Mouse (Mus musculus): ENCODE results near the gene Slc1a7.

- TF ChIP-seq POLR2A (IDR thresholded peaks at IDR 0.05; ENCODE audit: low read depth, low read length): no peak
- TF ChIP-seq CTCF (conservative IDR thresholded peaks at IDR 0.05; ENCODE audit: insufficient read depth, insufficient read length, low read depth, low read length): no peak
Observed at GRCm38 (mm10) chr4:108046136-108046535, 78.0 kb downstream of the Slc1a7 start.
